Mouse (Mus musculus) embryonic facial prominence, embryonic 14.5 days (tissue): Measurements from ENCODE around the gene Hsbp1. TPM values are rescaled to one million over a fixed set of nuclear protein-coding genes. Genes with fewer than 3 reads are reported as not detected.
A peak's percentile ranks its signal among the peaks of the same experiment; 100 is the strongest.

ENCODE experiments used
- ATAC-seq: fragments of 200-750 bp; cut with Nextera tagmentation; 2 replicates; pipeline ENCODE4 v1.8.0; 2017; ENCODE audit warnings: low read depth, moderate number of reproducible peaks, moderate TSS enrichment
- DNase-seq: peaks from one replicate; pipeline ENCODE4 v3.0.0-alpha.2; 2015; ENCODE audit warnings: low spot score
- H3K27ac ChIP-seq: fragments of 300-500 bp; sonication (generic); replicated peaks from 2 replicates; pipeline ENCODE4 v1.5.1; 2014; ENCODE audit warnings: low read depth, mild to moderate bottlenecking, low read length, moderate library complexity
- H3K27me3 ChIP-seq: fragments of 300-500 bp; sonication (generic); replicated peaks from 2 replicates; pipeline ENCODE4 v1.6.1; 2014; ENCODE audit warnings: low read length; ENCODE audit not compliant: control insufficient read depth, insufficient read depth
- H3K36me3 ChIP-seq: fragments of 300-500 bp; sonication (generic); 2 replicates; pipeline ENCODE4 v1.6.1; 2014; ENCODE audit warnings: low read length, mixed read lengths; ENCODE audit not compliant: control insufficient read depth, insufficient read depth
- H3K4me1 ChIP-seq: fragments of 300-500 bp; sonication (generic); 2 replicates; pipeline ENCODE4 v1.6.1; 2014; ENCODE audit warnings: antibody characterized with exemption, low read length; ENCODE audit not compliant: control insufficient read depth, insufficient read depth
- H3K4me2 ChIP-seq: fragments of 300-500 bp; sonication (generic); 2 replicates; pipeline ENCODE4 v1.6.1; 2014; ENCODE audit warnings: low read depth, mild to moderate bottlenecking, low read length, moderate library complexity, mixed read lengths
- H3K4me3 ChIP-seq: fragments of 300-500 bp; sonication (generic); 2 replicates; pipeline ENCODE4 v1.5.1; 2014; ENCODE audit warnings: low read depth, mild to moderate bottlenecking, low read length
- H3K9ac ChIP-seq: fragments of 300-500 bp; sonication (generic); 2 replicates; pipeline ENCODE4 v1.6.1; 2014; ENCODE audit warnings: low read depth, mild to moderate bottlenecking, low read length, moderate library complexity, mixed read lengths
- H3K9me3 ChIP-seq: fragments of 300-500 bp; sonication (generic); 2 replicates; pipeline ENCODE4 v1.6.1; 2016; ENCODE audit warnings: low read length; ENCODE audit not compliant: control insufficient read depth
- WGBS: fragments of 180-500 bp; shearing (Covaris S2); extraction: QIAGEN DNeasy Blood & Tissue Kit; methylation state at CpG from one replicate; pipeline ENCODE4 v1.1.7; 2014; 5-methylcytosine and 5-hydroxymethylcytosine counted together
- polyA plus RNA-seq: library from polyadenylated mRNA; unstranded; fragments of >200 nt; fragmentation: Nextera tagmentation; extraction: Ambion mirVana; gene quantifications from 2 replicates; pipeline ENCODE4 v1.2.1, GENCODE M21; 2014

Gene Hsbp1
- polyA plus RNA-seq, 1 experiment from 2014 or later, result 345 TPM

DNA sequence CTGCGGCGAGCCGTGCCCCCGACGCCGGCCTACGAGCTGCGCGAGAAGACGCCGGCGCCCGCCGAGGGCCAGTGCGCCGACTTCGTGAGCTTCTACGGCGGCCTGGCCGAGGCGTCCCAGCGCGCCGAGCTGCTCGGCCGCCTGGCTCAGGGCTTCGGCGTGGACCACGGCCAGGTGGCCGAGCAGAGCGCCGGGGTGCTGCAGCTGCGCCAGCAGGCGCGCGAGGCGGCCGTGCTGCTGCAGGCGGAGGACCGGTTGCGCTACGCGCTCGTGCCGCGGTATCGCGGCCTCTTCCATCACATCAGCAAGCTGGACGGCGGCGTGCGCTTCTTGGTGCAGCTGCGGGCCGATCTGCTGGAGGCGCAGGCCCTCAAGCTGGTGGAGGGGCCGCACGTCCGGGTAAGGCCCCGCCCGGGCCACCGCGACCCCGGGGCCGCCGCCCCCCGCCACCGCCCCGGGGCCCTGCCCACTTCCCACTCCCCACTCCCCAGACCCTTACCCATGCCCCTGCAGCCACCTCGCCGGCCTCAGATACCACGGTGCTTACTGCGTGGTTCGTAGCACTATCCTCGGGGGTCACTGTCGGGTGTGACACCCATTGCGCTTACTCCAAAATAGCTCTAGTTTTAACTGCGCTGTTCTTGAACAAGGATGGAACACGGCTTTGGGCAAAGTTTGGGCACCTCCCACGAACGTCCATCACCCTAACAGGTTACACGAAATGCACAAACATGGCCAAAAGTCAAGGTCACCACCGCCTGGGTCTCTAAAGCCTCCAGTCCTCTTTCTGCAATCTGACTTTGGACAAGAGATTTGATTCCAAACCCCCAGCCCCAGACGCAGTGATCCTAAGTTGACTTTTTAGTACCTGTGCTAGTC lies 51.0 kb downstream of the Hsbp1 start:
- H3K27me3 ChIP-seq, result no peaks in the 10 kb centered on the region
- ATAC-seq (peak; percentile 44), DNase-seq (peak; percentile 34)
- H3K36me3 ChIP-seq, result 0 out of 2 replicates have a peak, but pooled peaks cover 6% of the 10 kb centered on the region
- H3K4me1 ChIP-seq, result no peaks in the 10 kb centered on the region
- 35% methylated on average over 13 of the region's 83 CpGs for WGBS
- H3K9ac ChIP-seq, result peak overlapping the region; percentile 90
- peak overlapping the region; percentile 99 for H3K4me2 ChIP-seq
- no peaks in the 10 kb centered on the region for H3K9me3 ChIP-seq
- peak overlapping the region; percentile 81 for H3K4me3 ChIP-seq
- H3K27ac ChIP-seq, result peak overlapping the region; percentile 81

Other genes starting within 250 kb of the Hsbp1 start
- 17.4 and 17.7 TPM in 2 replicates for gene Mlycd, start 50.4 kb downstream of the Hsbp1 start, polyA plus RNA-seq
- 1.7 and 2.1 TPM in 2 replicates for gene Osgin1, start 89.6 kb downstream of the Hsbp1 start, polyA plus RNA-seq
- gene Necab2, start 102.2 kb downstream of the Hsbp1 start, polyA plus RNA-seq, result 3.2 and 3.7 TPM in 2 replicates
- gene Slc38a8, start 157.2 kb downstream of the Hsbp1 start, polyA plus RNA-seq, result 0.17 TPM in 1 of 2 replicates, not detected in the other
- gene Mbtps1, start 214.2 kb downstream of the Hsbp1 start, polyA plus RNA-seq, result 110 and 124 TPM in 2 replicates
- 34.0 and 37.1 TPM in 2 replicates for gene Hsdl1, start 230.7 kb downstream of the Hsbp1 start, polyA plus RNA-seq
- 0.83 and 2.5 TPM in 2 replicates for gene Dnaaf1, start 230.7 kb downstream of the Hsbp1 start, polyA plus RNA-seq